Mouse (Mus musculus) G1E (cell line): ENCODE data around the gene Boll.
"Not testable (repeated sequence)": the region's sequence is repeated elsewhere in the genome, so short reads cannot be mapped to it uniquely, and the experiment has no call there.

Source experiments
- CTCF ChIP-seq: IDR thresholded peaks from 2 replicates; pipeline ENCODE4 v1.5.1; 2012; ENCODE audit warnings: low read depth, low read length, inconsistent platforms, mixed read lengths
- GATA1 ChIP-seq: IDR thresholded peaks from 2 replicates; pipeline ENCODE4 v1.6.1; 2012; ENCODE audit warnings: borderline replicate concordance, low read length, inconsistent platforms, mixed read lengths
- POLR2AphosphoS5 ChIP-seq: IDR thresholded peaks from 2 replicates; pipeline ENCODE4 v1.6.1; 2012; ENCODE audit warnings: low read depth, low read length, inconsistent platforms; ENCODE audit not compliant: insufficient replicate concordance
- TAL1 ChIP-seq: conservative IDR thresholded peaks from 2 replicates; pipeline ENCODE4 v1.6.1; 2012; ENCODE audit warnings: low read depth, low read length, inconsistent platforms, mixed read lengths

DNA sequence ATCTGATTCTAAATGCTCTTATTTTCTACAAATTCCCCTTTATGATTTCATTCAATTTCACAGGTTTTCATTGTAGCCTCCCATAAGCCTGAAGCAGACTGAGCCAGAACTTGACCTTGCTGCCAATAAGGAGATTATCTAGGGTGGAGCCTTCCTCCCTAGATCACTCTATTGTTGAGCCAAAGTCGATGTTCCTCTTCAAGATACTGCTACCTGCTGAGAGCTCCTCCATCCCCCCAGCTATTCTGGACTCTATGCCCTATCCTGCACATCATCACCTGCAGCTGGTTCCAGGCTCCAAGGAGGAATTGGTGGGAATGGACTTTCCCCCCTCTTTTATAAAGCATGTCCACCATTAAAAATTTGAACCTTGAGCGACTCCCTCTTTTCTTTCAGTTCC lies 11.4 kb downstream of the Boll start:
- not testable (repeated sequence) for TF ChIP-seq POLR2AphosphoS5, CTCF, GATA1, TAL1
